Mouse (Mus musculus) layer of hippocampus, adult 18-20 months (tissue): ENCODE results near the gene Arhgef5. TPM values are rescaled to one million over a fixed set of nuclear protein-coding genes. Genes with fewer than 3 reads are reported as not detected.

Experiments used
- DNase-seq, 2 experiments: peaks; one replicate each; pipeline ENCODE4 v3.0.0; 2022; ENCODE audit warnings: low spot score in 2 of 2
- total RNA-seq, 2 experiments: library from RNA; stranded (reverse); gene quantifications; 2 replicates each; pipeline ENCODE4 v1.2.3; 2021

Arhgef5 gene
- total RNA-seq, 2 experiments from 2014 or later, result 1.3 to 1.9 TPM

GRCm38 (mm10) chr6:43312961-43313656, 47.7 kb downstream of the Arhgef5 start:
- DNase-seq, result no peak

GRCm38 (mm10) chr6:43333479-43333878, 68.1 kb downstream of the Arhgef5 start:
- DNase-seq, result no peak

- no peak for DNase-seq
Observed at GRCm38 (mm10) chr6:43335619-43336234, 70.3 kb downstream of the Arhgef5 start.

DNA sequence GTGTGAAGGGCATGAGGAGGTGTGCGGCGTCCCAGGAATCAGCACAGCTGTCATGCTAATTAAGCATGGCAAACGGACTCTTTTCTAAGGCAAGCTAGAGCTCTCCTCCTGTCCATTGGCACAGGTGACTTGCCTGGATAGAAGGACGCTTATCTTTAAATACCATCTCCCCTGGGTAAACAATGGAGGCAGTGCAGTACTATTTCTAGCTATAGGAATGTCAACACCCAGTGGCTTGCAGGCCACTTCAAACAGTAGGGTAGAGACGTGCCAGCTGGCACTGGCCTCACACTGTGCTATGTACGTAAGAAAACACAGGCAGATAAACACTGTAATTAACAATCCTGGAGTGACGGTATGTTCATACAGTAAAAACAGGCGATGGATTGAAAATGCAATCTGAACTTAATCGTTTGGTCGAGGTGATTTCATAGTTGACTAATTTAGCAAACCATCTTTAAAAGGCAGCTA, 72.1 kb downstream of the Arhgef5 start:
- no peak for DNase-seq

DNA sequence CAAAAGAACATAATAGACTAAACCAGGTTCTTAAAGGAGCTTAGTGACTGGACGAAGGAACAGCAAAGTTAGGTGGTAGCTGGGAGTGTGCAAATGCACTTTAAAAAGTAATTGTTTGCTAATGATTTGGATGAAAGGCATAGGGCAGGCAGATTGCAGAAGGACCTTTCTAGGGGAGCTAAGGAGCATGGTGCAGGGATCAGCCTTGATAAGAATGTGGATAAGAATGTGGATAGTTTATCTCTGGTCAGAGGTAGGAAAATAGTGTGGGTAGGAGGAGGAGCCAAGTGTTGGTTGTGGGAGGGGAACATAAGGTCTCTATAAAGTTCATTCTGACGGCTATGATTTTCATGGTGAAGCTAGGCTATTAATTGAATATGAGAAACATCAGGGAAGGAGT, 73.4 kb downstream of the Arhgef5 start:
- DNase-seq, result no peak

Other genes with a start within 250 kb of the Arhgef5 start
- not detected for gene Olfr441, start 159.2 kb upstream of the Arhgef5 start, total RNA-seq
- not detected for gene Olfr237-ps1, start 119.0 kb upstream of the Arhgef5 start, total RNA-seq
- not detected for gene Olfr437, start 102.3 kb upstream of the Arhgef5 start, total RNA-seq
- gene Olfr13, start 93.4 kb upstream of the Arhgef5 start, total RNA-seq, result not detected
- gene Olfr435, start 68.4 kb upstream of the Arhgef5 start, total RNA-seq, result not detected
- gene Olfr434, start 52.6 kb upstream of the Arhgef5 start, total RNA-seq, result not detected
- gene Olfr47, start 34.1 kb upstream of the Arhgef5 start, total RNA-seq, result not detected
- gene Nobox, start 44.0 kb downstream of the Arhgef5 start, total RNA-seq, result not detected